Mouse (Mus musculus) ES-Bruce4 (cell line): ENCODE results near the gene Fam222b.

Experiments used
- CTCF ChIP-seq: IDR thresholded peaks from one replicate; pipeline ENCODE4 v1.8.1; 2011; ENCODE audit warnings: low read depth, low read length
- EP300 ChIP-seq: IDR thresholded peaks from 2 replicates; pipeline ENCODE4 v1.6.1; 2011; ENCODE audit warnings: low read depth, low read length; ENCODE audit not compliant: insufficient read depth
- POLR2A ChIP-seq: IDR thresholded peaks from one replicate; pipeline ENCODE4 v1.8.1; 2011; ENCODE audit warnings: low read length; ENCODE audit not compliant: insufficient read depth

GRCm38 (mm10) chr11:78071938-78072337, 22.5 kb upstream of the Fam222b start:
- no peak for TF ChIP-seq CTCF
- no peak for TF ChIP-seq EP300
- no peak for TF ChIP-seq POLR2A
